Mouse (Mus musculus) cerebellum, postnatal 25 days (tissue): Measurements from ENCODE around the gene Rragd.
"Not testable (repeated sequence)": the region's sequence is repeated elsewhere in the genome, so short reads cannot be mapped to it uniquely, and the experiment has no call there.

Experiments used
- DNase-seq, 2 experiments: peaks; one replicate each; pipeline ENCODE4 v3.0.0; 2021; ENCODE audit warnings: mixed read lengths in 2 of 2

The Rragd gene

GRCm38 (mm10) chr4:32982716-32983175 lies at the start of gene Rragd:
Gene Rragd (plus strand): TSS chr4:32983037.
- DNase-seq = peak in 1 of 2 experiments; percentile 71

DNA sequence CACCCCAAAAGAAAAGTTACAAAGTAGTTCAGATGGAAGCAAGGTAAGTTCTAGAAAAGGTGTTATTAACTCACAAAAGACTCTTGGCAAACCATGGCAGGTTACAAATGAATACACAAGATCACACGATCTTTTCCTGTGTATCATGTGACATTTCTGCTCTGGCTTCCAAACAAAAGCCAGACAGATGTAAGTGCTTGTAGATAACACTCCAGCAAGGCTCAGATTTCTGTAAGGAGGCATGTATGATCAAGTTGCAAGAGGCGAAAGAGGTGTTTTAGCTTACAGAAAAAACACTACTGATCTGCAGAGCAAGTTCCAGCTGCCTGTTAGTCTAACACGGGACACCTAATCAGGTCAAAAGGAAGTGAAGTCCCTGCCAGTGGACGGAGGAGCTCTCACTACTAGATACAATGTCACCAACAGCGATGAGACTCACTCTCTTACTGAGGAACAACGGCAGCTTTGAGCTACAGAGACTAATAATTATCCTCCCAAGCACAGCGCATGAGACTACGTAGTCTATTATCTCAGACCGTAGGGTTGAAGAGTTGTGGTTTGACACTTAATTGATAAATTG lies 46.0 kb upstream of the Rragd start:
- no peak for DNase-seq

DNA sequence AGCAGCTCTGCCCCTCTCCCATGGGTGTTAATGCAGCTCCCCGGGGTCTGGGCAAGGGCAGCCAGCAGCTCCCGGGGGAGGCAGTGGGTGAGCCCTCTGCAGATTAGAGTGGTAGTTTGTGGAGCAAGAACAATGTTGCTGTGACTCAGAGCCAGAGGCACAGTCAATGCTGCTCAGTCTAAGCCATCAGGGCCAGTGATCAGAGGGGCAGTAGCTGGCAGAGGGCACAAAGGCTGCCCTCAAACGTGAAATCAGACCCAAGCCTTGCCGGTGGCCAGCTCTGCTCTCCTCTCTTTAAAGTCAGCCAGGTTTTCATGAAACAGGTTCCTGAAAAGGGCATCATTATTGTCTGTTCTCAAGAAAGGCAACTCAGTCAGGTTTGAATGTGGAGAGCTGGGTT lies 43.3 kb upstream of the Rragd start:
- no peak for DNase-seq

DNA sequence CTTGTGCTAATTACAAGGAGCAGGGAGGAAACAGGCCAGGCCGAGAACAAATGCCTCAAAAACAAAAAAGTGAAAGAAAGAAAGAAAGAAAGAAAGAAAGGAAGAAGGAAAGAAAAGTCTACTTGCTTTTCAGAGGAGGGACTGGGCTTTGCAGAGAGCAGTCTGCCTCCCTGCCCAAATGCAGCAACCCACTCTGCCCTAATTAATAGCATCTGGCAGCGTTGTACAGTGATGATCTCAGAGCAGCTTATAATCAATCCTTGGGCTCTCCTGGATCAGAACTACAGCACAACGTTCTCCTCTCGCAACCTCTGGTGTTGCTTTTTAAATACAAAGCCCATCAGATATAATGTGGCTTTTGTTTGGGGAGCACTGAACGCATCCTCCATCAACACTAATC lies 42.9 kb upstream of the Rragd start:
- no peak for DNase-seq

DNA sequence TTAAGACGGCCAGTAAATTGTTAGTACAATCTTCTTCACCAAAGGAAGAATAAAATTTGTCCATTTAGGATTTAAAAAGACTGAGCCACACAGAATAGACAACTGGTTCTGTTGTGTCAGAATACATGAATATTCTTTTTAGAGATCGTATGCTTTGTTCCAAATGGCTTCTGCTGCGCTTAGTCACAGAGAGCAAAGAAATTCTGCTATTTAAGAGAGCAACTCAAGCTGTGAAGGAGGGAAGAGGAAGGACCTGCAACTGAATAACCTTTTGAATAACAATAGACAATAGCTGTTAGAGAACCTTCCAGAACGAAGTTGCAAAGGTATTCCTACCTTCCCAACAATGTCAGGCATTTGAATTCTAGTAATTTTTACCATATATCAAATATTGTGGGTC lies 41.9 kb upstream of the Rragd start:
- no peak for DNase-seq

GRCm38 (mm10) chr4:32947631-32948030 lies 35.2 kb upstream of the Rragd start:
- DNase-seq = no peak

GRCm38 (mm10) chr4:32948696-32949095 lies 34.1 kb upstream of the Rragd start:
- no peak for DNase-seq

- DNase-seq = peak; percentile 90 to 93
Measured at GRCm38 (mm10) chr4:32950356-32951034, 32.3 kb upstream of the Rragd start, which contains the start of gene Ankrd6. Gene Ankrd6 (minus strand): TSS chr4:32950841.

DNA sequence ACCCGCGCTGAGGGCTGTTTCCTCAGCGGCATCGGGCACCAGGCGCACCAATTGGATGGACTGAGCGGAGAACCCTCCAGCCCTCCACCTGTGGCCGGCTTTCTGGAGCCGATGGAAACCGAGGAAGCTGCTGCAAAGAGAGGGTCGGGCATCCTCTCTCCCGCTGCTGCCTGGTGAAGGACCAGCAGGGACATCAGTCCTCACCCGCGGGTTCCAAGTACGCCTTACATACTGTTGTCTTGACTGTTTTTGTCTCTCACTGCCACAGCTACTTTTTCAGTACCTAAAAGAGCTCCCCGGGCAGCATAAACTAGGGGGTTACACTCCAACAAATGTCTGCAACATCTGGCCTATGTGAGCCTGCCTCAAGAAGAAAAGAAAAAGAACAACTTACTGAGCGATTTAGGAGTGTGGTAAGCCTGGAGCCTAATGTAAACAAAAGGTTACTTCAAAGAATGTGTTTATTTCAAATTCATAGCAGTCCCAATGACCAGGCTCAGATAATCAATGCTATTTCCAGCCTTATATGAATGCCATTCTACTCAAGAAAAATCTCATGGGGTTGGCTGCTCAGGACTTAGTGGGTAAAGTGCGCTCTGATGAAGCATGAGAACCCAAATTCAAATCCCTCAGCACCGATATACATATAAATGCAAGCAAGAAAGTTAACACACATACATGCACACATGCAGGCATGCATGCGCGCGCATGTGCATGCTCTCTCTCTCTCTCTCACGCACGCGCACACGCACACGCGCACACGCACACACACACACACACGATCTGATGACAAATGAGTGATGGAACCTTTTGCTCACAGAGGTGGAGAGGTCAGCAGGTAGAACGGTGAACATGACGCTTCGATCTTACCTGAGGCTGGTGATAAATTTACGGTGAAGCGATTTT lies 31.5 kb upstream of the Rragd start:
- peak; percentile 22 to 46 for DNase-seq

- no peak for DNase-seq
Measured at GRCm38 (mm10) chr4:32952681-32953080, 30.2 kb upstream of the Rragd start.

- DNase-seq = no peak
Measured at GRCm38 (mm10) chr4:32956423-32956822, 26.4 kb upstream of the Rragd start.

DNA sequence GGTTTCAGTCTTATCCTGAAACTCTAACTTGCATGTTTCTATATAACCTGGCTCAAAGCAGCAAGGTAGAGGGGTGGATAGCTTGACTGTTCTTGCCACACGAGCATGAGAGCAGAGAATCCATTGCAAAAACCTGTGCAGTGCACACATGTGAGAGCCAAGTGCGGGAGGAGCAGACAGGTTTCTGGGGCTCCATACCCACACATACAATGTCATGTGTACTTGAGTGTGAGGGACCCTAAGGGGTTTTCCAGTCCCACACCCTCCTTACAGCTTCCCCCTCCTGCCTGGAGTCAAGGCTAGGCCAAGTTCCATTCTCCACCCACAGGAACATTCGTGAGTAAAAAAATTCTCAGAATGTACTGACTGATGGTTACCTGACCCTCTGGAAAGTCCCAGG lies 21.4 kb upstream of the Rragd start:
- no peak for DNase-seq

DNA sequence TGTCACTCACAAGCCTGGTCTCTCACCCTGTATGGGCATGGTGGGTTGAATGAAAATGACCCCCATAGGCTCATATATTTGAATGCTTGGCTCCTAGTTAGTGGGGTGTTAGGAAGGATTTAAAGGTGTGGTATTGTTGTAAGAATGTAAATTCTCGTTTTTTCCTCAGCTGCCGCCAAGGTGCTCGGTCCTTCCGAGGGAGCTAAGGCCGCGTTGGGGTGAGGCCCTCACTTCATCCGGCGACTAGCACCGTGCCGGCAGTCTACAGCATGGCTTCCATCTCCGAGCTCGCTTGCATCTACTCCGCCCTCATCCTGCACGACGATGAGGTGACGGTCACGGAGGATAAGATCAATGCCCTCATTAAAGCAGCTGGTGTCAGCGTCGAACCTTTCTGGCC lies 18.2 kb upstream of the Rragd start:
- DNase-seq = not testable (repeated sequence)

DNA sequence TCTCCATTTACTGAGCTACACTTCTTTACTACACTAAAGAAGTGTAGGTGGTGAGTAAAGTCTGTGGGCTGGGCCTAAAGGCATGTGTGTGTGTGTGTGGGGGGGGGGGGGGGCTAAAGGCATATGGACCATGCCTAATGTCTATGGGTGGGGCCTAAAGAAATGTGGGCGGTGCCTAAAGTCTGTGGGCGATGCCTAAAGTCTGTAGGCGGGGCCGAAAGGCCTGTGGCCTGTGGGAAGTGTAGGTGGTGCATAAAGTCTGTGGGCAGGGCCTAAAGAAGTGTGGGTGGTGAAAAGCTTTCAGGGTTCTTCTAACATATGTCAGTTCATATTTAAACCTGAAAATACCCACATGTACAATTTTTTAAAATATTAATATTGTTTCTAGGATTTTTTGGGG lies 5.5 kb upstream of the Rragd start:
- DNase-seq = no peak

DNA sequence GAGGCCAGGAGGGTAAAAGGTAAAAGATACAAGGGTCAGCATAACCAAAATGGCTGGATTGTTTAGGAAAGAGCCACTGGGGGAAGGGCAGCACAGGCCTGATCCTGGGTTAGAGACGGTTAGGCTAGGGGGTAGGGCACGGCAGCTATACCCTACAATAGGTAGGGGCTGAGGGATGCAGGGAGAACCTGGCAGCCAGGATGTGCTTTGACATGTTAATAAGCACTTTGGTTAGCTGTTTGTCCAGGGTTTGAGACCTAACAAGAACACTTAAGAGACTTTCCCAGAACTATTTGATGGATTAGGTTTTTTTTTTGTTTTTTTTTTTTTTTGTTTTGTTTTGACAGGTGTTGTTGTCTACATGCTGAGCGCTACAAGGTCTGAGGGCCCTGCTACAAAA lies 2.8 kb upstream of the Rragd start:
- no peak for DNase-seq

GRCm38 (mm10) chr4:32981617-32982016 lies 1.2 kb upstream of the Rragd start:
- no peak for DNase-seq

DNA sequence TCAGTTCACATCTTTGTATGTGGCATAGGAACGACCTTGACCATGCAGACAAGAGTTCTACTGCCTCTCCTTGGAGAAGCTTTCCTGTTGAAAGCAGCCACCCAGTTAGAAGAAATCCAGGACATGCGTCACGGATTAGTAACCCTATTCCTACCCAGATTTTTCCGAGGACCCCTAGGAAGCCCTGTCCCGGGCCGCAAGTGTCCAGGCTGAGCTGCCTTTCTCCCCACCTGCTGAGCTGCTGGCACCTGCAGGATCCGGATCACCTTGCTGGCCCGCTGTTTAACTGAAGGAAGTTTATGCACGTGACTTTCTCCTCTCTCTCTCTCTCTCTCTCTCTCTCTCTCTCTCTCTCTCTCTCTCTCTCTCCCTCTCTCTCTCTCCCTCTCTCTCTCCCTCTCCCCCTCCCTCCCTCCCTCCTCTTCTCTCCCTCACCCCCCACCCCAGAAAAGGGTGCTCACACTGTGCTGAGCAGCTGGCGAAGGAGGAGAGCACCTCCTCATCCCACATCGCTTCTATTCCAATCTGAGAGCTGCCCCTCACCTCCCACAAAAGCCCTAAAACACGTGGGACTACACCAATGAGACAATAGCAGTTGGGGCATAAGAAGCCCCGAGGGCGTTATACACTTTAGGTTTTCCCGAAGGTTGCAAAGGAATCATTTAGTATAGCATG lies 659 bp upstream of the Rragd start:
- DNase-seq = peak; percentile 46 to 58

GRCm38 (mm10) chr4:32983176-32984155 lies 629 bp downstream of the Rragd start:
- peak; percentile 85 to 86 for DNase-seq

DNA sequence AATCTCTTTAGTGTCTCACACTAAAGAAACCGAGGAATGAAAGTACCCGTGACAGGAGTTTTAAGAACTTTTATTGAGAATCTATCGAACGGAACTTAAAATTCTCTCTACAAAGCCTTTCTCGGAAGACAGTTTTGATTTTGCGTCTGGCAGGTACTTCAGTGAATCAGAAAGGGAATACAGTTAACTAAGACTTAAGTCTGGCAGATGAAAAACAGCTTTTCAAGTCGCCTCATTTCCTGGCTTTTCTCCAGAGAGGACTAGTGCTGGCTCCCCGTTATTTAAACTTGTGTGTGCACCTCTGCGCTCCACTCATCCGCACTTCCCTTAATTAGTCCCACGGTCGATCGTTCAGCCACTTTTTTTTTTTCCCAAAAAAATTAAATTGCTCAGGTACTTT lies 1.4 kb downstream of the Rragd start:
- no peak for DNase-seq

- peak in 1 of 2 experiments; percentile 44 for DNase-seq
Measured at GRCm38 (mm10) chr4:32984801-32985675, 2.2 kb downstream of the Rragd start.

- DNase-seq = no peak
Measured at GRCm38 (mm10) chr4:32985684-32986083, 2.8 kb downstream of the Rragd start.
